Mouse (Mus musculus) stomach, postnatal 0 days (tissue): ENCODE data around the gene Gm20721. TPM values are rescaled to one million over a fixed set of nuclear protein-coding genes. Genes with fewer than 3 reads are reported as not detected.
"Not testable (repeated sequence)": the region's sequence is repeated elsewhere in the genome, so short reads cannot be mapped to it uniquely, and the experiment has no call there.

Experiments
- ATAC-seq: fragments of 200-750 bp; cut with Nextera tagmentation; 2 replicates; pipeline ENCODE4 v1.8.0; 2017; ENCODE audit not compliant: low FRiP score, low TSS enrichment
- DNase-seq: peaks from one replicate; pipeline ENCODE4 v3.0.0-alpha.2; 2016; ENCODE audit warnings: low spot score
- H3K27ac ChIP-seq: fragments of 300-500 bp; sonication (generic); replicated peaks from 2 replicates; pipeline ENCODE4 v1.5.1; 2014; ENCODE audit warnings: mild to moderate bottlenecking, control low read depth
- H3K27me3 ChIP-seq: fragments of 300-500 bp; sonication (generic); 2 replicates; pipeline ENCODE4 v1.6.1; 2014; ENCODE audit warnings: low read length; ENCODE audit not compliant: control insufficient read depth, insufficient read depth
- H3K36me3 ChIP-seq: fragments of 300-500 bp; sonication (generic); 2 replicates; pipeline ENCODE4 v1.6.1; 2014; ENCODE audit warnings: low read length, mixed read lengths; ENCODE audit not compliant: control insufficient read depth, insufficient read depth
- H3K4me1 ChIP-seq: fragments of 300-500 bp; sonication (generic); replicated peaks from 2 replicates; pipeline ENCODE4 v1.6.1; 2014; ENCODE audit warnings: antibody characterized with exemption; ENCODE audit not compliant: control insufficient read depth, insufficient read depth
- H3K4me2 ChIP-seq: fragments of 300-500 bp; sonication (generic); replicated peaks from 2 replicates; pipeline ENCODE4 v1.6.1; 2014; ENCODE audit warnings: low read depth, mild to moderate bottlenecking, control low read depth, moderate library complexity
- H3K4me3 ChIP-seq: fragments of 300-500 bp; sonication (generic); 2 replicates; pipeline ENCODE4 v1.5.1; 2014; ENCODE audit warnings: low read depth, low read length, control low read depth
- H3K9ac ChIP-seq: fragments of 300-500 bp; sonication (generic); 2 replicates; pipeline ENCODE4 v1.6.1; 2014; ENCODE audit warnings: mild to moderate bottlenecking, low read length, control low read depth, mixed read lengths
- H3K9me3 ChIP-seq: fragments of 300-500 bp; sonication (generic); 2 replicates; pipeline ENCODE4 v1.6.1; 2016; ENCODE audit warnings: low read length; ENCODE audit not compliant: control insufficient read depth
- CTCF ChIP-seq: IDR thresholded peaks from 2 replicates; pipeline ENCODE4 v1.5.1; 2016; ENCODE audit warnings: antibody characterized with exemption, low read depth, mild to moderate bottlenecking, moderate library complexity
- EP300 ChIP-seq: optimal IDR thresholded peaks from 2 replicates; pipeline ENCODE3; 2016; ENCODE audit warnings: antibody characterized with exemption
- WGBS: fragments of 180-500 bp; shearing (Covaris S2); extraction: QIAGEN DNeasy Blood & Tissue Kit; methylation state at CpG from one replicate; pipeline ENCODE4 v1.1.7; 2014; 5-methylcytosine and 5-hydroxymethylcytosine counted together
- polyA plus RNA-seq: library from polyadenylated mRNA; unstranded; fragments of >200 nt; fragmentation: Nextera tagmentation; extraction: Ambion mirVana; gene quantifications from 2 replicates; pipeline ENCODE4 v1.2.1, GENCODE M21; 2015

Gm20721 gene
- polyA plus RNA-seq, 1 experiment from 2014 or later = 5.8 TPM

- Histone ChIP-seq H3K9me3 (no peaks in the 10 kb centered on the region), H3K9ac (no peak overlapping the region), H3K27ac (no peak overlapping the region), H3K36me3 (no peaks in the 10 kb centered on the region), H3K4me1 (no peaks in the 10 kb centered on the region), H3K4me3 (no peak overlapping the region), H3K4me2 (no peak overlapping the region), H3K27me3 (no peaks in the 10 kb centered on the region)
- DNase-seq (no peak), ATAC-seq (no peak)
- TF ChIP-seq EP300 (no peak), CTCF (no peak)
- WGBS = 78% methylated on average over 4 of the region's 4 CpGs
Observed at GRCm38 (mm10) chr2:174359656-174360055, 13.1 kb upstream of the Gm20721 start.

- 90% methylated on average over 4 of the region's 4 CpGs for WGBS
- no peak for ATAC-seq
- no peak overlapping the region for H3K9ac ChIP-seq
Observed at GRCm38 (mm10) chr2:174358516-174358915, 12.0 kb upstream of the Gm20721 start.

GRCm38 (mm10) chr2:174346999-174347668 is 622 bp upstream of the Gm20721 start:
- H3K9ac ChIP-seq, H3K4me2 ChIP-seq, H3K4me3 ChIP-seq, H3K4me1 ChIP-seq, H3K9me3 ChIP-seq, ATAC-seq, H3K27ac ChIP-seq, H3K27me3 ChIP-seq, DNase-seq: not testable (repeated sequence)
- 95% methylated on average over 2 of the region's 2 CpGs for WGBS
- H3K36me3 ChIP-seq = peaks cover 21% of the 10 kb centered on the region

More at GRCm38 (mm10) chr2:174358516-174358915, 12.0 kb upstream of the Gm20721 start:
- Histone ChIP-seq H3K4me3 (no peak overlapping the region), H3K27ac (no peak overlapping the region), H3K4me1 (no peaks in the 10 kb centered on the region), H3K9me3 (no peaks in the 10 kb centered on the region), H3K27me3 (no peaks in the 10 kb centered on the region), H3K4me2 (no peak overlapping the region), H3K36me3 (no peaks in the 10 kb centered on the region)
- DNase-seq = no peak
- no peak for TF ChIP-seq EP300
- no peak for TF ChIP-seq CTCF

- no peak overlapping the region for H3K4me3 ChIP-seq
- peaks cover 21% of the 10 kb centered on the region for H3K36me3 ChIP-seq
- no peak overlapping the region for H3K4me2 ChIP-seq
- TF ChIP-seq EP300 (no peak), CTCF (no peak)
- H3K9ac ChIP-seq = no peak overlapping the region
- 91% methylated on average over 16 of the region's 16 CpGs for WGBS
- no peak for ATAC-seq
- H3K27me3 ChIP-seq = no peaks in the 10 kb centered on the region
- no peaks in the 10 kb centered on the region for H3K9me3 ChIP-seq
- DNase-seq = no peak
- 0 out of 2 replicates have a peak overlapping the region, but pooled peaks have one; percentile 49 for H3K27ac ChIP-seq
- H3K4me1 ChIP-seq = peaks cover 7% of the 10 kb centered on the region
Observed at GRCm38 (mm10) chr2:174344996-174345395, 1.5 kb downstream of the Gm20721 start.

- Histone ChIP-seq H3K4me2 (no peak overlapping the region), H3K9me3 (no peaks in the 10 kb centered on the region), H3K27ac (peak overlapping the region; percentile 69), H3K4me1 (peaks cover 7% of the 10 kb centered on the region), H3K9ac (no peak overlapping the region), H3K4me3 (no peak overlapping the region), H3K27me3 (no peaks in the 10 kb centered on the region), H3K36me3 (peaks cover 21% of the 10 kb centered on the region)
- DNase-seq (peak; percentile 79), ATAC-seq (peak; percentile 83)
- no peak for TF ChIP-seq EP300
- no peak for TF ChIP-seq CTCF
- 2% methylated on average over 3 of the region's 3 CpGs for WGBS
Observed at GRCm38 (mm10) chr2:174344003-174344655, 2.4 kb downstream of the Gm20721 start.

- H3K27ac ChIP-seq = peak overlapping the region; percentile 69
- no peak overlapping the region for H3K4me2 ChIP-seq
- no peak overlapping the region for H3K9ac ChIP-seq
- no peak for TF ChIP-seq EP300
- TF ChIP-seq CTCF = no peak
- peaks cover 21% of the 10 kb centered on the region for H3K36me3 ChIP-seq
- H3K4me1 ChIP-seq = peaks cover 11% of the 10 kb centered on the region
- 3% methylated on average over 1 of the region's 1 CpGs for WGBS
- no peak overlapping the region for H3K4me3 ChIP-seq
- no peaks in the 10 kb centered on the region for H3K27me3 ChIP-seq
- no peaks in the 10 kb centered on the region for H3K9me3 ChIP-seq
- ATAC-seq (no peak), DNase-seq (no peak)
Observed at GRCm38 (mm10) chr2:174343566-174343965, 2.9 kb downstream of the Gm20721 start.
